In genomic region chr15:87668112-87668511, GRCm38 (mm10) we compare ENCODE assay signal across 29 mouse cellular contexts.
DNase-seq lines count a peak whose midpoint lies in the region; ATAC-seq and TF ChIP-seq lines count a peak whose summit lies in the region.
"Had no signal": no experiment of that assay in that cellular context is flagged by ENCODE, and none has a peak within 500 bp of the region (broad histone marks: within the 10 kb centered on the region; RNA-seq: fewer than 3 reads in every experiment).

No protein-coding gene starts in this region.

- no peaks in the 10 kb centered on the region for H3K36me3 ChIP-seq in embryonic facial prominence, embryonic 14.5 days (ENCODE audit: control insufficient read depth, insufficient read depth, low read length)
- no peaks in the 10 kb centered on the region for H3K36me3 ChIP-seq in embryonic facial prominence, embryonic 10.5 days (replicated peaks)
- no peaks in the 10 kb centered on the region for H3K36me3 ChIP-seq in hindbrain, postnatal 0 days (ENCODE audit: insufficient read depth, low read length)
- H3K36me3 ChIP-seq in hindbrain, embryonic 11.5 days (ENCODE audit: control insufficient read depth, insufficient read depth, low read length), result no peaks in the 10 kb centered on the region
- H3K36me3 ChIP-seq in midbrain, postnatal 0 days (ENCODE audit: insufficient read depth, low read length), result no peaks in the 10 kb centered on the region
- no peaks in the 10 kb centered on the region for H3K36me3 ChIP-seq in midbrain, embryonic 13.5 days
- H3K36me3 ChIP-seq: embryonic facial prominence, embryonic 12.5 days; heart, embryonic 15.5 days; hindbrain, embryonic 15.5 days; intestine, embryonic 15.5 days; limb, embryonic 10.5 days; limb, embryonic 15.5 days; liver, embryonic 13.5 days; midbrain, embryonic 15.5 days; neural tube, embryonic 12.5 days had no signal

- no peak for ATAC-seq in embryonic facial prominence, embryonic 14.5 days (ENCODE audit: low read depth)
- ATAC-seq in hindbrain, postnatal 0 days, result no peak
- ATAC-seq in hindbrain, embryonic 11.5 days (ENCODE audit: low FRiP score), result no peak
- ATAC-seq in midbrain, postnatal 0 days (ENCODE audit: low FRiP score), result no peak
- no peak for ATAC-seq in midbrain, embryonic 13.5 days
- ATAC-seq: forebrain, postnatal 0 days; intestine, embryonic 15.5 days; midbrain, embryonic 15.5 days had no signal

- H3K27me3 ChIP-seq in embryonic facial prominence, embryonic 14.5 days (replicated peaks; ENCODE audit: control insufficient read depth, insufficient read depth, low read length), result no peaks in the 10 kb centered on the region
- no peaks in the 10 kb centered on the region for H3K27me3 ChIP-seq in embryonic facial prominence, embryonic 10.5 days (replicated peaks; ENCODE audit: low read depth, poor library complexity, severe bottlenecking)
- no peaks in the 10 kb centered on the region for H3K27me3 ChIP-seq in hindbrain, postnatal 0 days (ENCODE audit: insufficient read depth, low read length)
- no peaks in the 10 kb centered on the region for H3K27me3 ChIP-seq in hindbrain, embryonic 11.5 days (ENCODE audit: control insufficient read depth, insufficient read depth, low read length)
- no peaks in the 10 kb centered on the region for H3K27me3 ChIP-seq in midbrain, postnatal 0 days (ENCODE audit: insufficient read depth, low read length)
- H3K27me3 ChIP-seq in midbrain, embryonic 13.5 days, result no peaks in the 10 kb centered on the region
- H3K27me3 ChIP-seq: embryonic facial prominence, embryonic 12.5 days; heart, embryonic 15.5 days; hindbrain, embryonic 15.5 days; intestine, embryonic 15.5 days; limb, embryonic 15.5 days; liver, embryonic 13.5 days; midbrain, embryonic 15.5 days; neural tube, embryonic 12.5 days had no signal

- no peaks in the 10 kb centered on the region for H3K9me3 ChIP-seq in embryonic facial prominence, embryonic 14.5 days (ENCODE audit: control insufficient read depth, low read length)
- H3K9me3 ChIP-seq in embryonic facial prominence, embryonic 10.5 days, result no peaks in the 10 kb centered on the region
- no peaks in the 10 kb centered on the region for H3K9me3 ChIP-seq in hindbrain, postnatal 0 days (ENCODE audit: low read length)
- no peaks in the 10 kb centered on the region for H3K9me3 ChIP-seq in hindbrain, embryonic 11.5 days (ENCODE audit: control insufficient read depth, low read length)
- no peaks in the 10 kb centered on the region for H3K9me3 ChIP-seq in midbrain, postnatal 0 days (ENCODE audit: low read length)
- no peaks in the 10 kb centered on the region for H3K9me3 ChIP-seq in midbrain, embryonic 13.5 days
- H3K9me3 ChIP-seq: heart, embryonic 15.5 days; hindbrain, embryonic 15.5 days; intestine, embryonic 15.5 days; limb, embryonic 10.5 days; limb, embryonic 15.5 days; midbrain, embryonic 15.5 days had no signal

- H3K4me1 ChIP-seq in embryonic facial prominence, embryonic 14.5 days (ENCODE audit: control insufficient read depth, insufficient read depth, low read length), result no peaks in the 10 kb centered on the region
- H3K4me1 ChIP-seq in embryonic facial prominence, embryonic 10.5 days, result no peaks in the 10 kb centered on the region; the same call in 1 of the 2 replicates
- peaks cover 29% of the 10 kb centered on the region for H3K4me1 ChIP-seq in hindbrain, postnatal 0 days (ENCODE audit: insufficient read depth, low read length)
- H3K4me1 ChIP-seq in hindbrain, embryonic 11.5 days (replicated peaks; ENCODE audit: control insufficient read depth, insufficient read depth, low read length), result no peaks in the 10 kb centered on the region; the same call in 1 of the 2 replicates
- 0 out of 2 replicates have a peak, but pooled peaks cover 2% of the 10 kb centered on the region for H3K4me1 ChIP-seq in midbrain, postnatal 0 days (ENCODE audit: insufficient read depth, low read length)
- H3K4me1 ChIP-seq in midbrain, embryonic 13.5 days (replicated peaks), result peaks cover 37% of the 10 kb centered on the region
- H3K4me1 ChIP-seq: embryonic facial prominence, embryonic 12.5 days; heart, embryonic 15.5 days; intestine, embryonic 15.5 days; limb, embryonic 10.5 days; limb, embryonic 15.5 days; liver, embryonic 13.5 days had no signal

- DNase-seq in embryonic facial prominence, embryonic 14.5 days (ENCODE audit: low spot score), result peak; percentile 23
- DNase-seq in embryonic facial prominence, embryonic 10.5 days (ENCODE audit: low spot score), result no peak
- peak; percentile 63 for DNase-seq in hindbrain, postnatal 0 days (ENCODE audit: low spot score)
- no peak for DNase-seq in hindbrain, embryonic 11.5 days (ENCODE audit: low spot score)
- DNase-seq in midbrain, postnatal 0 days (ENCODE audit: low spot score), result peak; percentile 59
- DNase-seq in spleen, postnatal 4 days (ENCODE audit: low spot score in 2 of 2), result no peak
- DNase-seq: adrenal gland, postnatal 25 days; cerebellum, adult 8-10 months; cerebellum, postnatal 36 days; forebrain, postnatal 0 days; gastrocnemius, postnatal 14 days; kidney, adult 9 months; kidney, postnatal 10 days; liver, embryonic 13.5 days; lung, adult 18-20 months; lung, postnatal 14 days; right cerebral cortex, postnatal 4 days; thymus, adult 2 months; thymus, postnatal 36 days had no signal

- H3K27ac ChIP-seq in embryonic facial prominence, embryonic 14.5 days (replicated peaks; ENCODE audit: low read depth, low read length), result no peak overlapping the region
- H3K27ac ChIP-seq in embryonic facial prominence, embryonic 10.5 days (replicated peaks), result no peak overlapping the region
- no peak overlapping the region; the same call in 1 of the 2 replicates for H3K27ac ChIP-seq in hindbrain, postnatal 0 days
- no peak overlapping the region for H3K27ac ChIP-seq in hindbrain, embryonic 11.5 days (ENCODE audit: low read depth, low read length)
- H3K27ac ChIP-seq in midbrain, postnatal 0 days (ENCODE audit: low read depth, low read length), result no peak overlapping the region
- H3K27ac ChIP-seq in midbrain, embryonic 13.5 days, result no peak overlapping the region
- H3K27ac ChIP-seq: embryonic facial prominence, embryonic 12.5 days; heart, embryonic 15.5 days; hindbrain, embryonic 15.5 days; intestine, embryonic 15.5 days; limb, embryonic 10.5 days; limb, embryonic 15.5 days; liver, embryonic 13.5 days; midbrain, embryonic 15.5 days; neural tube, embryonic 12.5 days had no signal

- no peak overlapping the region for H3K4me2 ChIP-seq in embryonic facial prominence, embryonic 14.5 days (ENCODE audit: low read depth, low read length)
- H3K4me2 ChIP-seq in hindbrain, postnatal 0 days (ENCODE audit: low read depth, low read length), result no peak overlapping the region
- H3K4me2 ChIP-seq in hindbrain, embryonic 11.5 days (replicated peaks; ENCODE audit: low read depth, low read length), result no peak overlapping the region
- no peak overlapping the region for H3K4me2 ChIP-seq in midbrain, postnatal 0 days (ENCODE audit: low read depth, low read length, poor library complexity, severe bottlenecking)
- H3K4me2 ChIP-seq in midbrain, embryonic 13.5 days (replicated peaks), result no peak overlapping the region
- H3K4me2 ChIP-seq: embryonic facial prominence, embryonic 12.5 days; heart, embryonic 15.5 days; hindbrain, embryonic 15.5 days; intestine, embryonic 15.5 days; limb, embryonic 15.5 days; liver, embryonic 13.5 days; midbrain, embryonic 15.5 days; neural tube, embryonic 12.5 days had no signal

- TF ChIP-seq CTCF in hindbrain, postnatal 0 days (IDR thresholded peaks at IDR 0.05; ENCODE audit: low read depth), result no peak
- TF ChIP-seq CTCF in midbrain, postnatal 0 days (IDR thresholded peaks at IDR 0.05), result no peak

- no peak overlapping the region for H3K4me3 ChIP-seq in embryonic facial prominence, embryonic 14.5 days (ENCODE audit: low read depth, low read length)
- no peak overlapping the region for H3K4me3 ChIP-seq in embryonic facial prominence, embryonic 10.5 days
- H3K4me3 ChIP-seq in hindbrain, postnatal 0 days (ENCODE audit: low read length), result no peak overlapping the region
- no peak overlapping the region for H3K4me3 ChIP-seq in hindbrain, embryonic 11.5 days (ENCODE audit: low read depth, low read length)
- no peak overlapping the region for H3K4me3 ChIP-seq in midbrain, postnatal 0 days (ENCODE audit: low read depth, low read length)
- no peak overlapping the region for H3K4me3 ChIP-seq in midbrain, embryonic 13.5 days (replicated peaks)
- H3K4me3 ChIP-seq: embryonic facial prominence, embryonic 12.5 days; forebrain, embryonic 10.5 days; heart, embryonic 15.5 days; hindbrain, embryonic 15.5 days; intestine, embryonic 15.5 days; limb, embryonic 10.5 days; limb, embryonic 15.5 days; liver, embryonic 13.5 days; midbrain, embryonic 15.5 days; neural tube, embryonic 12.5 days had no signal

- WGBS in embryonic facial prominence, embryonic 14.5 days, result 68% methylated on average over 5 of the region's 5 CpGs
- WGBS in embryonic facial prominence, embryonic 10.5 days, result 88% methylated on average over 5 of the region's 5 CpGs
- 49% methylated on average over 5 of the region's 5 CpGs for WGBS in hindbrain, postnatal 0 days
- WGBS in hindbrain, embryonic 11.5 days, result 90% methylated on average over 5 of the region's 5 CpGs
- 76% methylated on average over 5 of the region's 5 CpGs for WGBS in midbrain, postnatal 0 days
- WGBS in midbrain, embryonic 13.5 days, result 82% methylated on average over 5 of the region's 5 CpGs

- H3K9ac ChIP-seq in embryonic facial prominence, embryonic 14.5 days (ENCODE audit: low read depth, low read length), result no peak overlapping the region
- H3K9ac ChIP-seq in hindbrain, postnatal 0 days (replicated peaks; ENCODE audit: low read length), result no peak overlapping the region
- H3K9ac ChIP-seq in hindbrain, embryonic 11.5 days (ENCODE audit: low read depth, low read length), result no peak overlapping the region
- no peak overlapping the region for H3K9ac ChIP-seq in midbrain, postnatal 0 days (replicated peaks; ENCODE audit: low read length, poor library complexity, severe bottlenecking)
- H3K9ac ChIP-seq in midbrain, embryonic 13.5 days (replicated peaks), result no peak overlapping the region
- H3K9ac ChIP-seq: embryonic facial prominence, embryonic 12.5 days; forebrain, postnatal 0 days; heart, embryonic 15.5 days; hindbrain, embryonic 15.5 days; intestine, embryonic 15.5 days; limb, embryonic 15.5 days; liver, embryonic 13.5 days; midbrain, embryonic 15.5 days; neural tube, embryonic 12.5 days had no signal

Comparison
In these comparisons a context has a peak if more than half of its experiments do, and no peak if none do; other contexts are left out.
1. DNase-seq: peak in embryonic facial prominence, embryonic 14.5 days (single experiment), hindbrain, postnatal 0 days (single experiment) and midbrain, postnatal 0 days (single experiment); none in embryonic facial prominence, embryonic 10.5 days (single experiment), hindbrain, embryonic 11.5 days (single experiment) and spleen, postnatal 4 days (0 of 2).